Mouse (Mus musculus): ENCODE data around the gene Coro2b. TPM values are rescaled to one million over a fixed set of nuclear protein-coding genes. Genes with fewer than 3 reads are reported as not detected.
A peak's percentile ranks its signal among the peaks of the same experiment; 100 is the strongest.

The Coro2b gene
- total RNA-seq (2022) = 1 to 10 TPM; 2.8 to 5.2 (median 3.9) TPM

DNA sequence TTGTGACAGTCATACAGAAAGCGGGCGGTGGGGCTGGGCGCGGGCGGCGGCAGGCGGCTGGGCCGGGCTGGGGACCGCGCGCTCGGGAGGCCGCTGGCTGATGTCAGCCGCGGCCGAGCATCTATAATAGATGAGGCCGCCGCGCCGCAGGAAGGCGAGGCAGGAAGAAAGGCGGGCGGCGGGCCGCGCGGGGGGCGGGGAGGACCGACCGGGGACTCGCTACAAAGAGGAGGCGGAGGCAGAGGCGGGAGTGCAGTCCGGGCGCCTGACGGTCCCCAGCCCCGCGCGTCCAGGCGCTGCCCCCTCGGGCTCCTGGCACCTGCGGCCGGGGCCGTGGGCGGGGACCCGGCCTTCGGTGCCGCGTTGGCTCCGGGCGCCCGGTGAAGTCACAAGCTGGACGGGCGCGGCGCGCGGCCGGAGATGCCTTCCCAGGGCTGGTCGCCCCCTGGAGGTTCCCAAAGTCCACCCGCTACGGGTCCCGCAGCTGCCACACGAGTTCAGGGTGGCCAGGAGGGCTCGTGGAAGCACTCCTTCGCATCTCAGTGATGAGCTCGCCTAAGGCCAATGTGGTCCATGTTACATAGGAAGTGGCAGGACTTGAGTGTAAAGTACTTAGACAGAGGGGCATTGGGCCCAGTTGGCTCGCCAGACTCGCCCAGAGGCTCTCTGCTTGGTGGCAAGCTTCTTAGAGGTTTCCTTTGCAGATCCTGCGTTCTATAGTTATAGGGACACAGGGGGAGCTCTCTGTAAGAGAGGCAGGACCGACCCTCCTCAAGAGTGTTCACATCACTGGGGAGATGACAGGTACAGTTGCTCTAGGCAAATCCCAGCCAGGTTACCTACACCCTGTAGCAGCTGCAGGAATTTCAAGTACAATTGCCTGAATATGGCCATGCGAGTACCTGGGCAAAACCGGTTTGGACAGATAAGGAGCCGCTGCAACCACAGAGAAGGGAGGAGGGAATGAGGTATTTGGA is at the start of gene Coro2b:
Gene Coro2b (minus strand): TSS at position 390 of the 977 bp plus-strand sequence.
- DNase-seq (ENCODE audit: low spot score in 2 of 2) = peak; percentile 38 to 53

DNA sequence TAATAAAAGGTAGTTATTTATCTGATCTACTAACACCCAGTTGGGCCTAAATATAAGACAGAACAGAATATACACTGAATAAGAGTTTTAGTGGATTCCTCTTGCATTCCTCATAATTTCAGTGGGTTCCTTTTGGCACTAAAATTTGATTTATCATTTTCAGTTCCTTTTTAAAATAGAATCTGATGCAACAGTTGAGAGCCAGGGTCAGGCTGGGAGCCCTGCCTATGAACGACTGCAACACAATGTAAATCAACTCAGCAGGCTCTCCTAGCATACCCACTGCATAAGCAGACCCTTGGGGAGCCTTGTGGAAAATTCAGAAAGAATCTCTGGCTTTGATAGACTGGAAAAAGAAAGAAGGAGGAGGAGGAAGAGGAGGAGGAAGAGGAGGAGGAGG is 40.7 kb upstream of the Coro2b start:
- DNase-seq (ENCODE audit: low spot score in 2 of 2) = no peak

- peak; percentile 31 to 37 for DNase-seq (ENCODE audit: low spot score in 2 of 2)
Measured at GRCm38 (mm10) chr9:62569121-62569520, 32.3 kb upstream of the Coro2b start.

DNA sequence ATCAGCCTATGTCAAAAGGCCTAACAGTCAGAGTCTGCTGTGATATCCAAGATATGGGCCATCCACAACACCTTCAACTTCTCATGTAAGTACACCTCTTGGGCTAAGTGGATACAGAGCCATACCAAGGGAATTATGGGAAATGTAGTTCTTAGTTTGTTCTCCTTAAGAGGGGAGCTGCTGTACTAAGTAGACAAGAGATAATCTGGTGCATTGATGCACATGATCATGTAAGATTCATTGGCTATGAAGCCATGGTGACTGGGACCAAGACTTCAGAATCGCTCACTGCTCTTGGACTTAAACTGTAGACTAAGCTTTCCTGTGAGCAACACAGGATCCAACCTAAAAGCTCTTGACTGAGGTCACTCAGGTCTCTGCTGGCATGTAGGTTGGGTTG is 31.0 kb upstream of the Coro2b start:
- DNase-seq (ENCODE audit: low spot score in 2 of 2) = no peak

DNA sequence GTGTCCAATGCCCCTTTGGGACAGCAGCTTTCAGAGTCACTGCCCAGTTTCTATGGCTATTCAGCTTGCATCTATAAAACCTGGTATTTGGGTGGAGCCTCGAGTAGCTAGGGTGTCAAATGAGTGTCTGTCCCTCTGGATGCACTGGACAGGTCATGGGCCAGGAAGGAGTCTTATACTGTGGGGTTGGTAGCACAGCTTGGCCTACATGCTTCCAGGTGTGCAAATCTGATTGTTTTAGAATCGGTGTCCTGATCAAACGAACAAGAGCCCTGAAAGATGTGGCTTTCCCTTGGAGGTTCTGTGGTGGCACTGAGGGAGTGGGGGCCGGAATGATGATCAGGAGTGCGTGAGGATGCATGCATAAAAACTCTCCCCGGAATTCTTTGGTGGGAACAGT is 25.4 kb upstream of the Coro2b start:
- DNase-seq (ENCODE audit: low spot score in 2 of 2) = no peak

GRCm38 (mm10) chr9:62560432-62560831 is 23.6 kb upstream of the Coro2b start:
- DNase-seq (ENCODE audit: low spot score in 2 of 2) = no peak

DNA sequence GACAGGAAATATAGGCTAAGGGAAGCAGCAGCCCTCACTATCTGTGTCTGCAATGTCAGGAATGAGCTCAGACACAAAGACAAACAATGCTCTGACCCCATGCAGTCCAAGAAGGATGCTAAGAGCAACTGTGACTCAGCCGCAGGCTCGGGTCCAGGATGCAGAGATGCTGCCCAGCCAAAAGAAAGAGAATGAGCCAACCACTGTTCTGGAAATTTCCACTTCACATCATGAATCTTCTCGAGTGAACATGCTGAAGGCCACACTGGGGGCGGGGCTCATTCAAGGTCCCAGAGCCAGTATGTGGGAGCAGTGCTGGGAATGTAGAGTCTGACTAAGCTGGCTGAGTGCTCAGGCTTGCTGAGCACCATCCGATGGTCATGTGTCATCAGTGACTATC is 23.2 kb upstream of the Coro2b start:
- peak; percentile 78 to 87 for DNase-seq (ENCODE audit: low spot score in 2 of 2)

DNA sequence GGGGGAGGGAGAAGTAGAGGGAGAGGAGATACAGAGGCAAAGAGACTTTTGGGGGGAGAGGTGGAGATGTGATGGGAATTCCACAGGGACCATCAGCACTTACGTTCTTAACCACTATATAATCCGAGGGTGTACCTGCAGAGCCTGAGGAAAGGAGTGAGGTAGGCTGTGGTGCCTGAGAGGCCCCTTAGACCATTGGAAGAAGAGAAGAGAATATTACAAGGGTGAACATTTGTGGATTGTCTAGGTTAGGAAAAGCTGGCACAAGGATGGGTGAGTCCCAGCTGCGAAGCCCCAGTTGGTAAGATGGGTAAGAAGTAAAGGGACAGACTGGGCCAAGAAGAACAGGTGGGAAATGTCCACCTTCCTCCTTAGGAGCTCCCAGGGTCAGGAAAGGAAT is 22.6 kb upstream of the Coro2b start:
- DNase-seq (ENCODE audit: low spot score in 2 of 2) = no peak

GRCm38 (mm10) chr9:62558058-62558457 is 21.2 kb upstream of the Coro2b start:
- no peak for DNase-seq (ENCODE audit: low spot score in 2 of 2)

DNA sequence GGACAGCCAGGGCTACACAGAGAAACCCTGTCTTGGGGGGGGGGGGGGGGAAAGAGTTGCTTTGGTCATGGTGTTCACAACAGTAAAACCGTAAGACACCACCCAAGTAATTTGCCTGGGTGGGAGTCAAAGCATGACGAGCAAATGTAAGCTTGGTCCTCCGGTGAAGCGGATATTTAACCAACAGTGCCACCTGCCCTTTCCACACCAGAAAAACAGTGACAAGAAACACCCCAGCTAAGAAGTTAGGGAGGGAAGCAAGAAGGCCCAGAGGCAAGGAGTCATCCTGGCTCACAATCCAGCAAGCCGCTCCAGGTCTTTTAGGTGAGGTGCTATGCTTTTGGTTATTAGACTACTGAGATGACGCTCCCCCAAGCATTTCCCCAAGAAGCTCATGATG is 19.9 kb upstream of the Coro2b start:
- no peak for DNase-seq (ENCODE audit: low spot score in 2 of 2)

GRCm38 (mm10) chr9:62555258-62555856 is 18.5 kb upstream of the Coro2b start:
- DNase-seq (ENCODE audit: low spot score in 2 of 2) = no peak

GRCm38 (mm10) chr9:62554606-62555005 is 17.8 kb upstream of the Coro2b start:
- DNase-seq (ENCODE audit: low spot score in 2 of 2) = no peak

GRCm38 (mm10) chr9:62553366-62553940 is 16.6 kb upstream of the Coro2b start:
- peak; percentile 38 to 41 for DNase-seq (ENCODE audit: low spot score in 2 of 2)

DNA sequence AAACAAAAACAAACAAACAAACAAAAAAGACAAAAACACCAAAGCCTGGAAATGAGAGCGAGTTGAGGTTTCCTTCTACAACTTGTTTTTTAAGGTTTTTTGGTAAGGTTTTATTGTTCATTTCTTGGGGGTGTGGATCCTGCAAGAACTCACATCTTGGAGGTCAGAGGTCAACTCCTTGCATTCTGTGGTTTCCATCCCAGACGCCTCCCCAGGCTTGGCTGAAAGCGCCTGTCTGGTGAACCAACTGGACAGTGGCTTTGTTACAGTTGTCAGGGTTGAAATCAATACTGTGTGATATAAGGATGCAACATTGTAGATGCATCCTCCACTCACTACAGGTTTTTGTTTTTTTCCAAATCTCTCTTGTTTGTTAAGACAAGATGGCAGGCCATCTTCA is 14.7 kb upstream of the Coro2b start:
- no peak for DNase-seq (ENCODE audit: low spot score in 2 of 2)

DNA sequence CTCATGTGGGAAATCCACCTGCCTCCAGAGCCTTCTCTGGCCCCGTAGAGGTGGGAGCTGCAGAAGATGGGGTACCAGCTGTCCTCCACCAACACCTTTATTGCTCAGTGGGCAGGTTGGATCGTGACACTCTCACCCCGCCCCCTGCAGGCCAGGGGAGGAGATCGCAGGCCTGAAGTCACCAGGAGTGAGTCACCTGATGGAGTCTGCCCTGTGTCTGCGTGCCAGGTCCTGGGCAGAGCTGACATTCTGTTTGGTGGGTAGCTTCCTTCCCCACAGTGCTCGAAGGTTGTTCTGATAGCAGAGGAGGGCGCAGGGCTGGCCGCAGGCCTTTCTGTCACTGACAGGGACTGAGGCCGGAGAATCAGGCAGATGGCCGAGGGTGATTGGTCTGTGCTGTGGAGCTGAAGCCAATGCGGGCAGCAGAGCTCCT is 13.8 kb upstream of the Coro2b start:
- peak in 1 of 2 experiments; percentile 25 for DNase-seq (ENCODE audit: low spot score in 2 of 2)

DNA sequence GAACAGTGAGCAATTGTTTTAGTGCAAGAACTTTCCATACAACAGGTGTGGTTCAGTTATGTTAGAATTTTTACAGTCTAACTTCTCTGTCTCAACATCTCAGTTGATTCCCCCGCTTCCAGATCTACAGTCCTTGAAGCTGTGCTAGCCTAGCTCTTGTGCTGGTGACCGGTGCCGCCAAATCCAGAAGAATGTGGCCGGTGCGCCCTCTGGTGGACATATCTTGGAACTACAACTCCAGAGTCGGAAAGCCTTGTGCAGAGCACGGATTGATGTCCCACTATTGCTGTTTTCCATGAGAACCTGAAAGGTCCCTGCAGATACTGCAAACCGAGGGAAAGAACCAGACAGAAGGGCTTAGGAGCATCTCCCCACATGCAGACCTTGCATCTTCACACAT is 13.0 kb upstream of the Coro2b start:
- peak; percentile 74 to 81 for DNase-seq (ENCODE audit: low spot score in 2 of 2)

DNA sequence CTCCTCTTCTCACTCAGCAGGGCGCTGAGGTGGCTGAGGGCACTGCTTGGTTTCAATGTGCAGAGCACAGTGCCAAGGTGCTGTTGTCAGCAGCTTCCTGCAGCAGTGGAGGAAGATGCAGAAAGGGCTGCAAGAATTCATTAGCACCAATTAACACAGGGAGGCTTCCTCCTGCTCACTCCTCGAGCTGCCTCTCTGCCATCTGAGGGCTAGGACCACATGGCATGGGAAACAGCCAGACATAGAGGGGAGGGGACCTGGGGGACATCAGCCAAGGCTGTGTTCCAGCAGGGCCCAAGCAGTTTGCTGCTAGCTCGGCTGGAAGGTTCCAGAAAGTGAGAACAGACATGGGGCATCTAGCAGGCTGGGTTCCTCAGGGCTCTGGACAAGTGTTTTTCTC is 10.6 kb upstream of the Coro2b start:
- DNase-seq (ENCODE audit: low spot score in 2 of 2) = no peak

- DNase-seq (ENCODE audit: low spot score in 2 of 2) = no peak
Measured at GRCm38 (mm10) chr9:62544856-62545255, 8.0 kb upstream of the Coro2b start.

DNA sequence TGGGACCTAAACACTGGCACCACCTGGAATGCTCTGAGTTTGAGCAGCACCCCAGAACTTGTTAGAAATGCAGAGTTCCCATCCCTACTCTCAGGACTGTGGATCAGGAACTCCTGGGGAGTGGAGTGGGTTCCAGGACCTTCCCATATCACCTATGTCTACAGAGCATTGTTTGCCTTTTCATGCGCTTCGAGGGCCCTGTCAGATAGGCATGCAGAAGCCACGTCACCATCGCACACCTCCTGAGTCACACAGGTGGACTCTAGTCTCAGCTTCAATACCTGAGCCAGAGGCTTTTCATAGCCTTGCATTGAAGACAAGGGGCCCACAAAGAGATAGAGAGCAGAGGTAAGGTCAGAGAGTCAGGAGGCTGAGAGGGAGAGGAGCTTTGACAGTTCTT is 7.0 kb upstream of the Coro2b start:
- DNase-seq (ENCODE audit: low spot score in 2 of 2) = no peak

DNA sequence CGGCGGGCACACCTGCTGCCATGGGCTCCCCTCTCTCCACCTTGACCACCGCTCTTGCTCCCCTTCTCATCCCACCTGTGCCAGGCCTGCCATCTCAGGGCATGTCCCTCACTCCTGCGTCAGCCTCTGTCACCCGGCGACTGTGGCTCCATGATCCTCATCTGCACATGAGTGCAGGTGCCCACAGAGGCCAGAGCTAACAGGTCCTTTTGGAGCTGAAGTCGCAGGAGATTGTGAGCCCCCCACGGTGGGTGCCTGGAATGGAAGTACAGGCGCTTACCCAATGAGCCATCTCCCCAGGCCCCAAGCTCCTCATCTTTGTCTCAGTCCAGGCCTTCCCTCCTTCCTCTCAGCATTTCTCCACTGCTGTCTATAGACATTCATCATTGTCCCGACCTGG is 4.8 kb upstream of the Coro2b start:
- no peak for DNase-seq (ENCODE audit: low spot score in 2 of 2)

- no peak for DNase-seq (ENCODE audit: low spot score in 2 of 2)
Measured at GRCm38 (mm10) chr9:62541182-62541581, 4.3 kb upstream of the Coro2b start.

DNA sequence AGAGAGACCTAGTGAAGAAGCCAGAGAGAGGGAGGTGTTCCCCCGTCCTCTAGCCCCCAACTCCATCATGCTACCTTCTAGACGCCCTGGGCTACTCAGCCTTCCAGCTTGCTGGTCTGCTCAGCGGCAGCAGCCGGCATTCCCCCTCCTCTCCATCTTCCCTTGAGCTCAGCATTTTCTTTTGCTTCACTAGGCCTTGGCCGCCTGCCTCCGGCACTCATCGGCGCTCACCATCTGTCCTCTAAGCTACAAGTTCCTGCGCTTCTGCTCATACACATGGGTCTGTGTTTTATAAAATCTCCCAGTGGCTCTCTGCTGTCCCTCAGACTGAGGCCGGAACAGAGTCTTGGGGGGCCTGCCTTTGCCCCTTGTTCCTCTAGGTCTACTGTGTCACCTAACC is 3.9 kb upstream of the Coro2b start:
- DNase-seq (ENCODE audit: low spot score in 2 of 2) = no peak

Measured in gastrocnemius, adult 8-10 months (tissue).